Mouse (Mus musculus) erythroblast, adult 5-6 weeks (primary cell): ENCODE measurements around the gene Irf2bp1. TPM values are rescaled to one million over a fixed set of nuclear protein-coding genes. Genes with fewer than 3 reads are reported as not detected.

Experiments
- ATAC-seq: replicated peaks from 2 replicates; pipeline ENCODE4 v1.8.0; 2016; ENCODE audit warnings: moderate number of reproducible peaks, mild to moderate bottlenecking, moderate TSS enrichment, inconsistent platforms; ENCODE audit not compliant: poor library complexity, low FRiP score, severe bottlenecking
- total RNA-seq, 2 experiments: library from RNA; stranded (forward) in 1 of 2; stranded (reverse) in 1 of 2; fragments of 150-400 nt in 1 of 2; fragments of 200-764, 138-1000 nt in 1 of 2; gene quantifications; 2 replicates each; pipeline versions ENCODE4 v1.2.3 to v1.2.4; 2015 to 2017; ENCODE audit warnings: low replicate concordance in 2 of 2

Irf2bp1 gene
- total RNA-seq, 2 experiments from 2014 or later, result 0.77 to 5.6 TPM

DNA sequence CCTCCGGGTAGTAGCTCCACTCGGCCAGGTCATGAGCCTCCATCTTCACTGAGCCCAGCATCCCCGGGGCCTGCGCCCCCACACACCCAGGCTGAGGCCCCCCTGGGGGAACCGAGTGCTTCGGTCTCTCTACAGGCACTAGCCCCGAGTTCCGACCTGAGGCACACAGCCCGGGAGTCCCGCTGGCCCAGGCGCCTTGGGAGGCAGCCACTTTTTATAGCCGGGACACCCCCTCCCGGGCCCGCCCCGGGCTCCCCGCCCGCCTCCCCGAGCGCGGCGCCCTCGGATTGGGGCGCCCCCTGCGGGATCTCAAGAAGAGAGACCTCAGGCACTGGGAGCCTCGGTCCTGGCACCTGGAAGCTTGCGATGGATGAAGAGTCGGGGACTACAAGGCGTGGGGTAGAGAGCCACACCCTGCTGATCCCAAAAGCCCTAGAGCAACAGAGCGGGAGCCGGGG is 19.5 kb downstream of the Irf2bp1 start, which contains the start of gene Foxa3:
Gene Foxa3, minus strand, starts transcription at position 182 of the 458 bp plus-strand sequence.
- ATAC-seq, result peak; percentile 32; the same call in 1 of the 2 replicates

DNA sequence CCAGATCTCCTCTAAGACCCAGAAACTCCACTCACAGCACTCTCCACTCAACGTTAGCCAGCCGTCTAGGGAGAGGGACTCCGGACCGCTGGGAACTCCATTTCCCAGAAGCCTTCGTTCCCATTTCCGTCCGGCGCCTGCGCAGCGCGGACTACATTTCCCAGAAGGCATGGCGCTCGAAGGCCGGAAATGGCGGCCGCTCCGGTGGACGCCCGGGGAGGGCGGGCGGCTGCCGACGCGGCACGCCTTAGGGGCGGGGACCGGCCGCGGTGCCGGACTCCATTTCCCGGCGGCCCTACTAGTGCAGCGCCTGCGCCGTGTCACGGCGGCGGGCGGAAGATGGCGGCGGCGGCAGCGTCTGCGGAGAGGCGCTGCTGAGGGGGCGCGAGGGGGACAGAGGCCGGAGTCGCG is 20.3 kb downstream of the Irf2bp1 start, which contains the start of gene Sympk:
Gene Sympk, plus strand, starts transcription at position 282 of the 411 bp plus-strand sequence.
- ATAC-seq, result peak; percentile 93

DNA sequence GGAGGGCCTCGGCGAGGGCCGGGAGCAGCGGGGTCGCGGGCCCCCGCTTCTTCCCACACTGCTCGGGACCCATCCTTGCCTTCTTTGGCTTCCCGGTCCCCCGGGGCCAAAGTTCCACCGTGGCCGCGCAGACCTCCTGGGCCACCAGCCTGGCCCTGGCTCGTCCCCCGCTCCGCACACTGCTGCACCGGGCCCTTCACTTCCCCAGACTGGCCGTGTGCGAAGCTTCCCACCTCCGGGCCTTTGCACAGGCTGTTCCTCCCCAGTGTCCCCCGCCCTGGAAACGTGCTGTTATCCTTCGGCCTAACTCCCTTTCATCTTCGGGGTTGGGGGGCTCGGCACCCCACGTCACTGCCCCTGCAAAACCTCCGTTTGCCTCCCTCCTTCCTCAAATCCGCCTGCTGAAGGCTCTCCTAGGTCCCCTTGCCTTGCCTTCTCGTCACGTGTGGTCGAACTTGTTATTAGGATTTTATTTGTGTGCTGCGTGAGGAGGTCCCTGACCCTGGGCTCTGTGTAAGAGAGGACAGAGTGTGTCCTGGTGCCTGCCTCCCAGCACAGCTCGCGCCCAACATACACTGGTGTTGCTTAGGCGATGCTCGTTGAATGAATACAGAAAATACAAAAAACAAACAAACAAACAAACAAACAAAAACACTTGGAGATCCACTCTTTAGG is 20.9 kb downstream of the Irf2bp1 start:
- ATAC-seq, result peak; percentile 32; the same call in 1 of the 2 replicates

DNA sequence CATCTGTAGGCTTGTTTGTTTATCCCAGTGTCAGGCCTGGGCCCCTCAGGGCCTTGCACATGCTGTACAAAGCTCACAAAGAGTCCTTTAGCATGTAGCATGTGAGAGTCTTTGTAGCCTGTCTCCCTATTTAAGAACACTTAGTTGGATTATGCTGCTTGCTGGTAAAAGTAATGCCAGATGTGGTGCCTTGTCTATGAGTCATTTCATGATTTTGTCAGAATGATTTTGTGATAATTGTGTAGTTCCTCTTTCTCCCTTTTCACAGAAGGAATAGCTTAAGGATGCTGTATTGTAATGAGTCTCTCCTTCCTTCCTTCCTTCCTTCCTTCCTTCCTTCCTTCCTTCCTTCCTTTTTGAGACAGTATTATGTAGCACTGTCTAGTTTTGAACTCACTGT is 24.2 kb downstream of the Irf2bp1 start:
- ATAC-seq, result no peak

DNA sequence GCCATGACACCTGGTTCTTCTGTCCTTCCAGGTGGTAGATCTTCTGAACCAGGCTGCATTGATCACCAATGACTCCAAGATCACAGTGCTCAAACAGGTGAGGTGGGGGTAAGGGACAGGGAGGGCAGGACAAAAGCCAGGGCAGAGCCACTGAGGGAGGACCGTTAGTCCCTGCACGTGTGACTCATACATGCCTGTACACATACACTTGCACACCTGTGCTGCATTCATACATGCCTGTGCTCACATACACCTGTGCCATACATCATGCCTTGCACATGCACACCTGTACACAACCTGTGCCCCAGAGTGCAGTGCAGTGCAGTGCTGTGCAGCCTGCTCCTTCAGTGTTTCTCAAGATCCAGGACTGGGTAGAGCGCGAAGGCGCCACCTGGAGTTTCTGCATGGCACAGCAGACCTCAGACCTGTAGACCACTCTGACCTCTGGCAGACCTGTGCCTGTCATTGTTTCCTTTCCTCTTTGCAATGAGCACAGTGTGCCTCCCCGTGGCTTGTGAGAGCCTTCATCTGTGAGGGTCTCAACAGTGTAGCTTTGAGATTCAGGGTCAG is 25.3 kb downstream of the Irf2bp1 start:
- peak; percentile 71 for ATAC-seq

DNA sequence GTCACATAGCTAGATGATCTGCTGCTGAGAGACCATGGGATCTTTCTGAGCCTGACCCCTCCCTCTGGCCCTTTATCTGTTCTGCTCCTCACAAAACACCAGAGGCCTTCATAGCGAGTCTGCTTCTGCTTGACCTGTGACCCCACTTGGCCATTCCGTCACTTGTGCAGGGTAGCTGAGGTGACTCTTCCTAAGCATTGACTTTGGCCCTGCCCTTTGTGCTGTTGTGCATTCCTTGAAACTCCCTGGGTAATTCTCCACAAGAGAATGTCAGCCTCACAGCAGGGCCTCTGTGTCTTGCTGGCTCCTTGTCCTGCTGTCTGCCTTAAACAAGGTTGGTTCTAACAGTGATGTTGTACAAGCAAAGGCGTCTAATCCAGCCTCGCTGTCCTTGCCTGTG is 27.8 kb downstream of the Irf2bp1 start:
- ATAC-seq, result no peak

DNA sequence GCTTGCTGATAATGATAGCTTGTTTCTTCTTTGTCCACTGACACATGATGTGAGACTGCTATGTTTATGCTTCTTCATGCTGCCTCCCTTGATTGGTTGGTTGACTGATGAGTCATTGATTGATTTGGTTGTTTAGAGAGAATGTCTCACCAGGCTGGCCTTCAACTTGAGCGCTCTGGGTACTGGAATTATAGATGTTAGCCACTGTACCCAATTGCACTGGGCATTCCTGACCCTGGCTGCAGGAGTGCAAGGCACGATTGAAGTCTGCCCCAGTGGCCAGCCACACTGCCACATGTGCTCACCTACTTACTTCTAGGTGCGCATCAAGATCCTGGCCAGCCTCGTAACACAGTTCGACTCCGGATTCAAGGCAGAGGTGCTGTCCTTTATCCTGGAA is 40.8 kb downstream of the Irf2bp1 start:
- no peak for ATAC-seq

DNA sequence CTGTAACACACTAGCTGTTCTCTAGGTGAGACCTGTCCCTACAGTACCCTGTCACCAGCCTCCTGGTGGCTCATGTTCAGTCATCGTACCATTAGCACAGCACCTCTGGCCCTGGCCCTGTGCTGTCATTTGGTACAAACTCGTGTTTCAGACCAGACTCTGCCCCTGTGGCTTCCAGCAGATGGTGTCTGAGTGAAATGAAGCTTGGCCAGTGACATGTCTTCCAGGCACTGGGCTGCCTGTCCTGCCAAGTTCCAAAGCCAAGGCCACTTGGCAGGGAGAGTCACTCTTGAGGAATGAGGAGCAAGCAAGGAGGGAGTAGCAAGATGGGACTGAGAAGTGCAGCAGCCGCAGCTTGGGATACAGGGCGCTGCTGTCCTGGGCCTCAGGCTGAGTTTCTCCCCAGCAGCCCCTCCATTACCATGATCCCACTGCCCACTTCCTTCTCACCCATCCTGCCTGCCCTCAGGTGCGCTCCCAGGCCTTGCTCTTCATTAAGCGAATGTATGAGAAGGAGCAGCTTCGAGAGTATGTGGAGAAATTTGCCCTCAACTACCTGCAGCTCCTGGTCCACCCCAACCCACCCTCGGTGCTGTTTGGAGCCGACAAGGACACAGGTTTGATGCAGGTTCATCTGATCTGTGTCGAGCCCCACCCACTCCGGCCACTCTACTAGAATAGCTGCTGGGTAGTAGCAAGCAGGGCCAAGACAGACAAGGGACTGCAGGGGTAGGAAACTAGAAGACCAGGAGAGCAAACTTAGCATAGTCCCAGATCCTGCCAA is 42.6 kb downstream of the Irf2bp1 start:
- no peak for ATAC-seq

DNA sequence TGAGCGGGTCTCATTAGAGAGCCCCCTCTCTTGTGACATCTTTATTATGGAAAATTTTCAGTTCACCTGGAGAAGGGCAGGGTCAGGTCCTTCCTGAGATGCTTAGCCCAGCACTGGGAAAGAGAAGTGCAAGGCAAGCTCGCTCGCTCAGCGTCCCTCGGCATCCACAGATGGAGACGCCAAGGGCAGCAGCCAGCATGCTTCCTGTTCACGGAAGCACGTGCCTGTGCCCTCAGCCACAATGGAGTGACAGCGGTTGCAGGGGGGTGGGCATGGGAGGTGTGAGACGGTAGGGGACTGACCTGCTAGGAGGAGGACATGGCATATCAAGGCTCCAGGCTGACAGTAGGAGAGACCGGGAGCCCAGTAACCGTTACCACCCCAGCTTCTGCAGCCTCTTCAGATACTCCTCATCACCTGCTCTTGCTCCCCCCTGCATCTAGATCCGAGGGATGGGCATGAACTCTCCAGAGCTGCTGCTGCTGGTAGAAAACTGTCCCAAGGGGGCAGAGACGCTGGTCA is 44.2 kb downstream of the Irf2bp1 start:
- ATAC-seq, result no peak

DNA sequence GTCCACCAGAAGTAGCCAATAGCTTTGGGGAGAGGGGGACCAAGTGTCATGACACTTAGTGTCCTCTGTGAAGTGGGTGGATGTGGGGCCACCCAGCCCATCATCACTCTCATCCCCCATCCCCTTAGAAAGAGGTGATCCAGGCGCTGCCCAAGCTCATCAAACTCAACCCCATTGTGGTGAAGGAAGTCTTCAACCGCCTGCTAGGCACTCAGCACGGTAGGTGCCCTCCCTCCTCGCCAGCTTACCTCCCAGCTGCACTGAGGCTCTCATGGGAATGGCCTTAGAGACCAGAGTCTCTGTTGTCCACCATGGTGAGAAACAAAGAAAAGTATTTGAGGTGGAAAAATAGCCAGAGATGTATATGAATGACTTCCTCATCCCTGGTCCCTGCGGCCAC is 45.4 kb downstream of the Irf2bp1 start:
- ATAC-seq, result no peak

DNA sequence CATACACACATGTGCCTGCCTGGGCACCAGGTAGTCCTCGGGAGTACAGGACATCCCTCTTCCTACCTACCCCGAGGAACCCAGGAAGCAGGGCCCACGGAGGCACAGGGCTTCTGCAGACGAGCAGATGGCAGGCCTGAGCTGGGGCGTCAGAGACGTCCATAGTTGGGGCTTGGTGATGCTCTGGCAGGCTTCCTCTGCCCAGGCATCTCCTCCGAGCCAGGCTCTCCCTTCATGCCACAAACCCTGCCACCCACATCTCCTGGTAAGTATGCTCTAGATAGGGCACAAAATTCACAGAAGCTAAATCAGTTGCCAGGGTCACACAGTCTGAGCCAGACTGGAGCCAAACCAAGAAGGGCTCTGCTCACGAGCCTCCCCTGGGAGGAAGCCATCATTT is 46.3 kb downstream of the Irf2bp1 start:
- no peak for ATAC-seq

DNA sequence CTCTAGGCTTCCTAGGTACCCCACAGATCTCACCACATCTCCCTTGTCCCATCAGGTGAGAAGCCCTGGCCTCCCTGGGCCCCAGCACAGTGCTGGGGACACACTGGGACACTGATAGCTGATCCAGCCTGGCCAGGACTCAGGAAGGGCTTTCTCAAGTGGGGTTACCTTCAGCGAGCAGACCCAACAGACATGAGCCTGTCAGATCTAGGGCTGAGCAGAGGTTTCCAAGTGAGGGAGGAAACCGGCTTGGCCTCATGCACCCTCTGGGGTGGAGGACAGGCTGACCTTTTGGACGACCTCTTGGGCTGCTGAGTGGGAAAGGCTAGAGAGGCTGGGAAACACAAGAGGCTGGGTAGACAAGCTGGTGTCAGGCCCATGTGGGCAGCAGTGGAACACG is 47.3 kb downstream of the Irf2bp1 start:
- no peak for ATAC-seq

DNA sequence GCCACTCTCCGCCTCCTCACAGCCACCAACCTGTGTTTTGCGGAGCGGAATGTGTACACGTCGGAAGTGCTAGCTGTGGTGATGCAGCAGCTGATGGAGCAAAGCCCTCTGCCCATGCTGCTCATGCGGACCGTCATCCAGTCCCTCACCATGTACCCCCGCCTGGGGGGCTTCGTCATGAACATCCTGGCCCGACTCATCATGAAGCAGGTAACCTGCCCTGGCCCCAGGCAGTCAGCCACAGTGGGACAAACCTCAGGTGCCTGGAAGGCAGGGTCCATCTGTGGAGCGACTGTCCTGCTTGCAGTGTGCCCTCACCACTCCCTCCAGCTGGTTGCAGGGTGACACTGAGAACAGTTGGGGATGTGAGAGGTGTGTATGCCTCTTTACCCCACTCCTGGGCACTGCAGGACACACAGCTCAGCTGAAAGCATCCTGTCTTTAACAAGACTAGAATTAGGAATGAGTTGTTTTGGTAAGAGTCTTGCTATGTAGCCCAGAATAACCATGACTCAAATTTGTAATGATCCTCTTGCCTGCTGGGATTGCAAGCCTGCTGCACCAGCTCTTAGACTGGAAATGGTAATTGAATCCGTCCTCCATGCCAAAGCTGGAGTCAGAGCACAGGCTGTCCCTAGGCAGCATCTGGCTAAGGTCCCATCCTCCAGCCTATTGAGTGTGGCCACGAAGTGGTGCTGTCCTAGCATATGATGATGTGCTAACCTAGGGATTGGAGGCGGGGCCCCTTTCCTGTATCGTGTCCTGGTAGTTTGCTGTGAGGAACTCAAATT is 48.7 kb downstream of the Irf2bp1 start:
- no peak for ATAC-seq

DNA sequence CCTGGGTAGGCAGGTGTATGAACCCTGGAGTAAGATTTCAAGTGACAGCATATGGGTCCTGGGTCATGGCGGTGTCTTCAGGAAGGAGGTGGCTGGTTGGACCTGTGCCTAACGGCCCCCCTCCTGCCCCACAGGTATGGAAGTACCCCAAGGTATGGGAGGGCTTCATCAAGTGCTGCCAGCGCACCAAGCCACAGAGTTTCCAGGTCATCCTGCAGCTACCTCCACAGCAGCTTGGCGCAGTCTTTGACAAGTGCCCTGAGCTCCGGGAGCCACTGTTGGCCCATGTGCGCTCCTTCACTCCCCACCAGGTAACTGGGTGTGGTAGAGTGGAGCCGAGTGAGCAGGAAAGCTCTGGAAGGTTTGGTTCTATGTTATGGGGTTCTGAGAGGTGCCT is 49.3 kb downstream of the Irf2bp1 start:
- no peak for ATAC-seq

DNA sequence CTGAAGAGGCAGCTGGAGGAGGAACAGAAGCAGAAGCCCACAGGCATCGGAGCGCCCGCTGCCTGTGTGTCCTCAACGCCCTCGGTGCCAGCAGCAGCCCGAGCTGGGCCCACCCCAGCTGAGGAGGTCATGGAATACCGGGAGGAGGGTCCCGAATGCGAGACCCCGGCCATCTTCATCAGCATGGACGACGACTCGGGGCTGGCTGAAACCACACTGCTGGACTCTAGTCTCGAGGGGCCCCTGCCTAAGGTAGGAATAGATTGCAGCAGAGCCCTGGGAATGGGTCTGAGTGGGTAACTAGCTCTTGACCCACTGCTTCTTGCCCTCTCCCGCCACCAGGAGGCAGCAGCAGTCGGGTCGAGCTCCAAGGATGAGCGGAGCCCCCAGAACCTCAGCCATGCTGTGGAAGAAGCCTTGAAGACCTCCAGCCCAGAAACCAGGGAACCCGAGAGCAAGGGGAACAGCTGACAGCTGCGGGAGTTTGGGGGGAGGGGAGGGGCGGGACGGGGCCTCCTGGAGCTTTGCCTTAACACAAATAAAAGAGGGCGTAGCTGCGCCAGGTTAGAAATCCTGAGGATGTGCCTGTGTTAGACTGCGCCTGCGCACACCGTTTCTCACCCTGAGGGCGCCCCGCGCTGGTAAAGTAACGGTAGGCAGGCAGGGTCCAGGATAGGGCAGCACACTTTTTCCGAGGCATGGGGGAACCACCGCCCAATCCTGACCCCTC is 50.4 kb downstream of the Irf2bp1 start, which contains the start of gene Rsph6a:
Gene Rsph6a, plus strand, starts transcription at position 644 of the 730 bp plus-strand sequence.
- ATAC-seq, result no peak

DNA sequence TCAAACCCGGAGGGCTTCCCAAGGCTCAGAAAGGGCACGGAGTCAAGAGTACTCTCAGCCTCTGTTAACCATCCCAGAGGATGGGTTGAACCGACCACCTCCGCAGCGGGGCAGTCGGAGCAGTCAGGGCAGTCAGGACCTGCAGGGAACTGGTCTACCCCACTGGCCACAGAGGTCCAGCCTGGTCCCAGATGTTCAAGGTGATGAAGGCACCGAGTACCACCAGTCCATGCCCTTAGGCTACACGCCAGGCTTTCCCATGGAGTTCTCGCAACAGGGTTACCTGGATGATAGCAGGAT is 50.9 kb downstream of the Irf2bp1 start:
- ATAC-seq, result no peak

DNA sequence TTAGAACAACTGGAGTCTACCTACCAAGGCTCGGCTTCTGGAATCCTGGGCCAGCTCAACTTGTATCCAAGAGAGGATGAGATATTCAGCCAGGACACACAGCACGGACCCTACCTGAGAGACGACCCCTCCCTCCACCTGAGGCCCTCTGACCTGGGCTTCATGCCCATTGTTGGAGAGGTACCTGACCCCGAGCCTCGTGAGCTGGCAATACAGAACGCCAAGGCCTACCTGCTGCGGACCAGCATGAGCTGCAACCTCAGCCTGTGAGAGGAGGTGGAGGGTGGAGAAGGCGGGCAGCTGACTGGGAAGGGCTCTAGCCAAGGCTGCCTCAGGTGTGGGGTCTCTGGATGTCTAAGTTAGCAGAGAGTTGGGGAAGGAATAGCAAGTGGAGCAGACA is 51.3 kb downstream of the Irf2bp1 start:
- no peak for ATAC-seq
